In genomic region chr2:116415742-116416141, GRCm38 (mm10) we compare ENCODE assay signal across 27 mouse cellular contexts.
"Had no signal": no experiment of that assay in that cellular context is flagged by ENCODE, and none has a peak within 500 bp of the region (broad histone marks: within the 10 kb centered on the region; RNA-seq: fewer than 3 reads in every experiment).

No protein-coding gene starts in this region.

- H3K4me1 ChIP-seq: heart, embryonic 10.5 days; heart, embryonic 12.5 days; hindbrain, embryonic 10.5 days; hindbrain, embryonic 12.5 days; intestine, embryonic 15.5 days; limb, embryonic 10.5 days; limb, embryonic 12.5 days; liver, embryonic 13.5 days had no signal

- H3K27ac ChIP-seq: gastrocnemius, adult 2 months; heart, embryonic 10.5 days; hindbrain, embryonic 10.5 days; hindbrain, embryonic 12.5 days; hindbrain, embryonic 14.5 days; intestine, embryonic 15.5 days; layer of hippocampus, adult 2 months; left cerebral cortex, adult 2 months; limb, embryonic 10.5 days; limb, embryonic 12.5 days; liver, embryonic 13.5 days had no signal

- H3K4me3 ChIP-seq: gastrocnemius, adult 2 months; heart, embryonic 10.5 days; heart, embryonic 12.5 days; hindbrain, embryonic 10.5 days; hindbrain, embryonic 12.5 days; intestine, embryonic 15.5 days; layer of hippocampus, adult 2 months; left cerebral cortex, adult 2 months; limb, embryonic 10.5 days; limb, embryonic 12.5 days; liver, embryonic 13.5 days had no signal

- H3K27me3 ChIP-seq: heart, embryonic 12.5 days; hindbrain, embryonic 12.5 days; intestine, embryonic 15.5 days; limb, embryonic 12.5 days; liver, embryonic 13.5 days had no signal

- H3K36me3 ChIP-seq: heart, embryonic 10.5 days; heart, embryonic 12.5 days; hindbrain, embryonic 10.5 days; hindbrain, embryonic 12.5 days; intestine, embryonic 15.5 days; limb, embryonic 10.5 days; limb, embryonic 12.5 days; liver, embryonic 13.5 days had no signal

- H3K9me3 ChIP-seq: heart, embryonic 10.5 days; heart, embryonic 12.5 days; hindbrain, embryonic 10.5 days; hindbrain, embryonic 12.5 days; intestine, embryonic 15.5 days; limb, embryonic 10.5 days; limb, embryonic 12.5 days; liver, embryonic 13.5 days had no signal

- H3K4me2 ChIP-seq: heart, embryonic 12.5 days; hindbrain, embryonic 12.5 days; hindbrain, embryonic 14.5 days; intestine, embryonic 15.5 days; limb, embryonic 12.5 days; liver, embryonic 11.5 days; liver, embryonic 13.5 days had no signal

- DNase-seq: gastrocnemius, adult 2 months; gastrocnemius, postnatal 10 days; gastrocnemius, postnatal 25 days; heart, adult 18-20 months; heart, postnatal 10 days; heart, postnatal 4 days; kidney, adult 18-20 months; kidney, adult 8-10 months; kidney, postnatal 10 days; kidney, postnatal 25 days; kidney, postnatal 4 days; liver; liver, embryonic 13.5 days had no signal

- H3K9ac ChIP-seq: heart, embryonic 12.5 days; hindbrain, embryonic 12.5 days; hindbrain, embryonic 14.5 days; intestine, embryonic 15.5 days; limb, embryonic 12.5 days; liver, embryonic 13.5 days had no signal

- ATAC-seq: hindbrain, embryonic 16.5 days; inflammation-experienced regulatory T-cells, adult 6 months; intestine, embryonic 15.5 days; intestine, postnatal 0 days had no signal
